Mouse (Mus musculus): ENCODE measurements around the gene Dpp4.

GRCm38 (mm10) chr2:62460815-62461450 is 48.9 kb upstream of the Dpp4 start:
- TF ChIP-seq POLR2A (IDR thresholded peaks at IDR 0.05; ENCODE audit: control insufficient read depth, extremely low read depth, insufficient read depth, low read length, poor library complexity), result no peak
- TF ChIP-seq CTCF (IDR thresholded peaks at IDR 0.05; ENCODE audit: borderline replicate concordance, control insufficient read depth, extremely low read depth, insufficient read depth, low read length, poor library complexity), result no peak

All from thymus, adult 2 months (tissue).